8 mouse cellular contexts compared by ENCODE assay signal in genomic region chr10:78159906-78160305, GRCm38 (mm10). TPM values are rescaled to one million over a fixed set of nuclear protein-coding genes. Genes with fewer than 3 reads are reported as not detected.
DNase-seq lines count a peak whose midpoint lies in the region; ATAC-seq lines count a peak whose summit lies in the region.

No protein-coding gene starts in this region.

- no peak overlapping the region for H3K27ac ChIP-seq in hindbrain, embryonic 11.5 days (ENCODE audit: low read depth, low read length)

- H3K4me2 ChIP-seq in hindbrain, embryonic 11.5 days (replicated peaks; ENCODE audit: low read depth, low read length): no peak overlapping the region

- WGBS in hindbrain, embryonic 11.5 days: 3% methylated on average over 7 of the region's 7 CpGs

- peak; percentile 57 for DNase-seq in MEL-GATA-1-ER (ENCODE audit: extremely low read depth, low read depth)
- peak; percentile 89 for DNase-seq in cerebellum, adult 9-10 months
- DNase-seq in hindbrain, embryonic 11.5 days (ENCODE audit: low spot score): peak; percentile 91
- DNase-seq in layer of hippocampus, postnatal 10 days (ENCODE audit: low spot score in 2 of 2): peak; percentile 88 to 89
- peak; percentile 91 for DNase-seq in lung, postnatal 10 days
- peak; percentile 92 for DNase-seq in ovary, postnatal 14 days (ENCODE audit: low spot score)
- DNase-seq in thymus, postnatal 10 days (ENCODE audit: low spot score in 2 of 2): peak; percentile 64 to 82

- H3K9me3 ChIP-seq in hindbrain, embryonic 11.5 days (ENCODE audit: control insufficient read depth, low read length): no peaks in the 10 kb centered on the region

- H3K9ac ChIP-seq in hindbrain, embryonic 11.5 days (ENCODE audit: low read depth, low read length): no peak overlapping the region

- no peaks in the 10 kb centered on the region for H3K4me1 ChIP-seq in hindbrain, embryonic 11.5 days (replicated peaks; ENCODE audit: control insufficient read depth, insufficient read depth, low read length)

- peak; percentile 58 for ATAC-seq in frontal cortex, adult (ENCODE audit: low TSS enrichment)
- ATAC-seq in hindbrain, embryonic 11.5 days (ENCODE audit: low FRiP score): peak; percentile 79

- H3K4me3 ChIP-seq in hindbrain, embryonic 11.5 days (ENCODE audit: low read depth, low read length): no peak overlapping the region

- H3K36me3 ChIP-seq in hindbrain, embryonic 11.5 days (ENCODE audit: control insufficient read depth, insufficient read depth, low read length): no peaks in the 10 kb centered on the region

- H3K27me3 ChIP-seq in hindbrain, embryonic 11.5 days (ENCODE audit: control insufficient read depth, insufficient read depth, low read length): no peaks in the 10 kb centered on the region

RNA-seq across cellular contexts. Expression of gene D10Jhu81e, which starts 9.7 kb away (rescaled TPM):
- polyA plus RNA-seq in hindbrain, embryonic 11.5 days (2014; fragmentation: Nextera tagmentation; extraction: Ambion mirVana): 13.6 and 17.6 TPM in 2 replicates
- 10 to 100 TPM; 90.8 to 97.1 TPM for total RNA-seq in layer of hippocampus, postnatal 10 days (2021)

RNA-seq across cellular contexts. Expression of gene Pwp2, which starts 25.0 kb away (rescaled TPM):
- polyA plus RNA-seq in hindbrain, embryonic 11.5 days (2014; fragmentation: Nextera tagmentation; extraction: Ambion mirVana): 14.1 and 18.7 TPM in 2 replicates
- total RNA-seq in layer of hippocampus, postnatal 10 days (2021): 10 to 100 TPM; 18.1 to 21.0 TPM
